Comparison of ENCODE assay signal across 17 mouse cellular contexts in the genomic region with DNA sequence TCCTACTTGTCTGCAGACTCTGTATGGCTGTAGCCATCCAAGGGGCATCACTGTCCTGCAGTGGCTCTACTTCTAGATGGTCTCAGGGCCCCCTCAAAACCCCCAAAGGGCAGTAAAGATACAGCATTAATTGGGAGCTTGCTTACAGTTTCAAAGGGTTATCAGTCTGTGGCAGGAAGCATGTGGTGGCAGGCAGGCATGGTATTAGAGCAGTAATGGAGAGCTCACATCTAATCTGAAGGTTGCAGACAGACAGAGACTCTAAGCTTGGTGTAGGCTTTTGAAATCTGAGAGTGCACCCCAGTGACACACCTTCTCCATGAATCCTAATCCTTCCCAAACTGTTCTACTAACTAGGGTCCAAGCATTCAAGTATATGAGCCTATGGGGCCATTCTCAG.
"Had no signal": no experiment of that assay in that cellular context is flagged by ENCODE, and none has a peak within 500 bp of the region (broad histone marks: within the 10 kb centered on the region; RNA-seq: fewer than 3 reads in every experiment).

No protein-coding gene starts in this region.

- H3K36me3 ChIP-seq: kidney, embryonic 15.5 days; limb, embryonic 12.5 days; midbrain, embryonic 12.5 days; neural tube, embryonic 13.5 days; stomach, embryonic 15.5 days had no signal

- H3K4me2 ChIP-seq: kidney, embryonic 15.5 days; limb, embryonic 12.5 days; lung, embryonic 14.5 days; midbrain, embryonic 12.5 days; neural tube, embryonic 13.5 days; stomach, embryonic 15.5 days had no signal

- H3K4me1 ChIP-seq: kidney, embryonic 15.5 days; limb, embryonic 12.5 days; midbrain, embryonic 12.5 days; neural tube, embryonic 13.5 days; stomach, embryonic 15.5 days had no signal

- H3K27ac ChIP-seq: kidney, embryonic 15.5 days; left cerebral cortex, adult 2 months; limb, embryonic 12.5 days; midbrain, embryonic 12.5 days; neural tube, embryonic 13.5 days; stomach, embryonic 15.5 days had no signal

- ATAC-seq: intestine, embryonic 16.5 days; midbrain, embryonic 16.5 days had no signal

- DNase-seq: kidney, adult 2 months; kidney, postnatal 14 days; lung, embryonic 14.5 days; lung, postnatal 10 days; retina, postnatal 1 day; right cerebral cortex, postnatal 4 days; spleen, adult 18-20 months; thymus, adult 2 months; thymus, postnatal 25 days had no signal

- H3K4me3 ChIP-seq: kidney, embryonic 15.5 days; left cerebral cortex, adult 2 months; limb, embryonic 12.5 days; midbrain, embryonic 12.5 days; neural tube, embryonic 13.5 days; stomach, embryonic 15.5 days had no signal

- H3K9ac ChIP-seq: kidney, embryonic 15.5 days; limb, embryonic 12.5 days; lung, embryonic 14.5 days; midbrain, embryonic 12.5 days; neural tube, embryonic 13.5 days; stomach, embryonic 15.5 days had no signal

- H3K9me3 ChIP-seq: kidney, embryonic 15.5 days; limb, embryonic 12.5 days; midbrain, embryonic 12.5 days; neural tube, embryonic 13.5 days; stomach, embryonic 15.5 days had no signal

- H3K27me3 ChIP-seq: kidney, embryonic 15.5 days; limb, embryonic 12.5 days; midbrain, embryonic 12.5 days; neural tube, embryonic 13.5 days; stomach, embryonic 15.5 days had no signal
